Mouse (Mus musculus) hindbrain, embryonic 10.5 days (tissue): ENCODE measurements at regions not wholly inside any gene's neighbourhood (a gene's known extent, or its start where the extent isn't known, plus 50 kb on each side); places are given as distances from the start of the nearest gene placed in this dataset.

Source experiments
- DNase-seq: peaks from one replicate; pipeline ENCODE4 v3.0.0-alpha.2; 2017; ENCODE audit warnings: low spot score
- H3K27ac ChIP-seq: fragments of 300-500 bp; sonication (generic); 2 replicates; pipeline ENCODE4 v1.5.1; 2016; ENCODE audit warnings: mild to moderate bottlenecking, moderate library complexity
- H3K27me3 ChIP-seq: fragments of 300-500 bp; sonication (generic); 2 replicates; pipeline ENCODE4 v1.6.1; 2016; ENCODE audit warnings: mild to moderate bottlenecking; ENCODE audit not compliant: poor library complexity, insufficient read depth, severe bottlenecking
- H3K36me3 ChIP-seq: fragments of 300-500 bp; sonication (generic); 2 replicates; pipeline ENCODE4 v1.6.1; 2016; ENCODE audit warnings: mild to moderate bottlenecking, moderate library complexity
- H3K4me1 ChIP-seq: fragments of 300-500 bp; sonication (generic); replicated peaks from 2 replicates; pipeline ENCODE4 v1.6.1; 2016; ENCODE audit warnings: mild to moderate bottlenecking
- H3K4me3 ChIP-seq: fragments of 300-500 bp; sonication (generic); 2 replicates; pipeline ENCODE4 v1.5.1; 2016; ENCODE audit warnings: mild to moderate bottlenecking, moderate library complexity
- H3K9me3 ChIP-seq: fragments of 300-500 bp; sonication (generic); 2 replicates; pipeline ENCODE4 v1.6.1; 2016; ENCODE audit warnings: mild to moderate bottlenecking, moderate library complexity
- WGBS: fragments of 180-500 bp; shearing (Covaris S2); methylation state at CpG from one replicate; pipeline ENCODE4 v1.1.7; 2016; 5-methylcytosine and 5-hydroxymethylcytosine counted together

GRCm38 (mm10) chr9:98712023-98712563 lies 110.6 kb upstream of the Mrps22 start:
- H3K27me3 ChIP-seq, result no peaks in the 10 kb centered on the region
- H3K4me1 ChIP-seq, result peaks cover 16% of the 10 kb centered on the region
- no peak overlapping the region for H3K4me3 ChIP-seq
- no peak for DNase-seq
- 70% methylated on average over 8 of the region's 8 CpGs for WGBS
- H3K27ac ChIP-seq, result no peak overlapping the region
- no peaks in the 10 kb centered on the region for H3K9me3 ChIP-seq
- H3K36me3 ChIP-seq, result no peaks in the 10 kb centered on the region

- no peak for DNase-seq
- WGBS, result 68% methylated on average over 9 of the region's 9 CpGs
- H3K36me3 ChIP-seq, result no peaks in the 10 kb centered on the region
- H3K4me3 ChIP-seq, result no peak overlapping the region
- H3K9me3 ChIP-seq, result no peaks in the 10 kb centered on the region
- H3K27me3 ChIP-seq, result no peaks in the 10 kb centered on the region
- H3K4me1 ChIP-seq, result peaks cover 14% of the 10 kb centered on the region
- no peak overlapping the region for H3K27ac ChIP-seq
Observed at GRCm38 (mm10) chr9:98710155-98710710, 108.8 kb upstream of the Mrps22 start.

GRCm38 (mm10) chr9:98708001-98708680 lies 106.7 kb upstream of the Mrps22 start:
- Histone ChIP-seq H3K9me3 (no peaks in the 10 kb centered on the region), H3K36me3 (no peaks in the 10 kb centered on the region), H3K27me3 (no peaks in the 10 kb centered on the region), H3K4me3 (no peak overlapping the region), H3K4me1 (peaks cover 24% of the 10 kb centered on the region), H3K27ac (no peak overlapping the region)
- 51% methylated on average over 18 of the region's 18 CpGs for WGBS
- DNase-seq, result no peak

GRCm38 (mm10) chr9:98707491-98707890 lies 106.0 kb upstream of the Mrps22 start:
- H3K4me1 ChIP-seq, result peaks cover 24% of the 10 kb centered on the region
- no peak overlapping the region for H3K4me3 ChIP-seq
- H3K36me3 ChIP-seq, result no peaks in the 10 kb centered on the region
- no peaks in the 10 kb centered on the region for H3K27me3 ChIP-seq
- H3K9me3 ChIP-seq, result no peaks in the 10 kb centered on the region
- no peak for DNase-seq
- whole genome bisulfite sequencing, result 80% methylated on average over 6 of the region's 6 CpGs
- no peak overlapping the region for H3K27ac ChIP-seq

- H3K27ac ChIP-seq, result no peak overlapping the region
- no peaks in the 10 kb centered on the region for H3K36me3 ChIP-seq
- H3K27me3 ChIP-seq, result no peaks in the 10 kb centered on the region
- 16% methylated on average over 5 of the region's 5 CpGs for WGBS
- DNase-seq, result peak; percentile 36
- H3K4me3 ChIP-seq, result no peak overlapping the region
- H3K4me1 ChIP-seq, result peaks cover 18% of the 10 kb centered on the region
- H3K9me3 ChIP-seq, result no peaks in the 10 kb centered on the region
Observed at GRCm38 (mm10) chr9:98704131-98704530, 102.7 kb upstream of the Mrps22 start.

- DNase-seq, result no peak
- no peaks in the 10 kb centered on the region for H3K27me3 ChIP-seq
- H3K36me3 ChIP-seq, result no peaks in the 10 kb centered on the region
- WGBS, result 84% methylated on average over 9 of the region's 9 CpGs
- H3K4me3 ChIP-seq, result no peak overlapping the region
- peaks cover 17% of the 10 kb centered on the region for H3K4me1 ChIP-seq
- H3K27ac ChIP-seq, result no peak overlapping the region
- H3K9me3 ChIP-seq, result no peaks in the 10 kb centered on the region
Observed at GRCm38 (mm10) chr9:98703331-98703730, 101.9 kb upstream of the Mrps22 start.

- DNase-seq, result no peak
- no peaks in the 10 kb centered on the region for H3K36me3 ChIP-seq
Observed at GRCm38 (mm10) chr9:98700571-98700970, 99.1 kb upstream of the Mrps22 start.

GRCm38 (mm10) chr9:98697155-98697554 lies 95.7 kb upstream of the Mrps22 start:
- Histone ChIP-seq H3K27me3 (no peaks in the 10 kb centered on the region), H3K4me1 (0 out of 2 replicates have a peak, but pooled peaks cover 2% of the 10 kb centered on the region), H3K4me3 (no peak overlapping the region), H3K36me3 (no peaks in the 10 kb centered on the region), H3K27ac (no peak overlapping the region), H3K9me3 (no peaks in the 10 kb centered on the region)
- 40% methylated on average over 7 of the region's 7 CpGs for WGBS
- DNase-seq, result peak; percentile 35

More at GRCm38 (mm10) chr9:98700571-98700970, 99.1 kb upstream of the Mrps22 start:
- no peak overlapping the region for H3K4me3 ChIP-seq
- H3K27me3 ChIP-seq, result no peaks in the 10 kb centered on the region
- 86% methylated on average over 5 of the region's 5 CpGs for WGBS
- H3K9me3 ChIP-seq, result no peaks in the 10 kb centered on the region
- H3K4me1 ChIP-seq, result peaks cover 12% of the 10 kb centered on the region
- no peak overlapping the region for H3K27ac ChIP-seq

- DNase-seq, result no peak
- Histone ChIP-seq H3K36me3 (no peaks in the 10 kb centered on the region), H3K27me3 (no peaks in the 10 kb centered on the region), H3K4me1 (no peaks in the 10 kb centered on the region), H3K27ac (no peak overlapping the region), H3K4me3 (no peak overlapping the region), H3K9me3 (no peaks in the 10 kb centered on the region)
- WGBS, result 74% methylated on average over 10 of the region's 10 CpGs
Observed at GRCm38 (mm10) chr9:98695035-98695434, 93.6 kb upstream of the Mrps22 start.

- no peak overlapping the region for H3K27ac ChIP-seq
- no peak for DNase-seq
- H3K4me3 ChIP-seq, result no peak overlapping the region
- H3K27me3 ChIP-seq, result no peaks in the 10 kb centered on the region
- no peaks in the 10 kb centered on the region for H3K36me3 ChIP-seq
- WGBS, result 78% methylated on average over 14 of the region's 14 CpGs
- H3K9me3 ChIP-seq, result no peaks in the 10 kb centered on the region
- no peaks in the 10 kb centered on the region for H3K4me1 ChIP-seq
Observed at GRCm38 (mm10) chr9:98690839-98691516, 89.5 kb upstream of the Mrps22 start.

- Histone ChIP-seq H3K9me3 (no peaks in the 10 kb centered on the region), H3K4me1 (no peaks in the 10 kb centered on the region), H3K4me3 (no peak overlapping the region), H3K36me3 (no peaks in the 10 kb centered on the region), H3K27ac (no peak overlapping the region), H3K27me3 (no peaks in the 10 kb centered on the region)
- WGBS, result 81% methylated on average over 7 of the region's 7 CpGs
- DNase-seq, result no peak
Observed at GRCm38 (mm10) chr9:98685548-98685947, 84.1 kb upstream of the Mrps22 start.

GRCm38 (mm10) chr9:98684336-98684735 lies 82.9 kb upstream of the Mrps22 start:
- DNase-seq, result no peak
- Histone ChIP-seq H3K27ac (no peak overlapping the region), H3K27me3 (no peaks in the 10 kb centered on the region), H3K36me3 (no peaks in the 10 kb centered on the region), H3K4me1 (no peaks in the 10 kb centered on the region), H3K4me3 (no peak overlapping the region), H3K9me3 (no peaks in the 10 kb centered on the region)
- WGBS, result 89% methylated on average over 6 of the region's 6 CpGs

- no peaks in the 10 kb centered on the region for H3K27me3 ChIP-seq
- WGBS, result 87% methylated on average over 7 of the region's 7 CpGs
- no peak for DNase-seq
- H3K27ac ChIP-seq, result no peak overlapping the region
- H3K9me3 ChIP-seq, result no peaks in the 10 kb centered on the region
- H3K4me3 ChIP-seq, result no peak overlapping the region
- H3K4me1 ChIP-seq, result no peaks in the 10 kb centered on the region
- no peaks in the 10 kb centered on the region for H3K36me3 ChIP-seq
Observed at GRCm38 (mm10) chr9:98675612-98676011, 74.2 kb upstream of the Mrps22 start.
